Mouse (Mus musculus) ES-E14 (cell line): ENCODE measurements around the gene Itga11.

ENCODE experiments used
- HCFC1 ChIP-seq: IDR thresholded peaks from 2 replicates; pipeline ENCODE4 v1.6.1; 2012; ENCODE audit warnings: low read length, inconsistent platforms, borderline replicate concordance; ENCODE audit not compliant: insufficient read depth
- MAFK ChIP-seq: IDR thresholded peaks from 2 replicates; pipeline ENCODE4 v1.6.1; 2014; ENCODE audit warnings: mild to moderate bottlenecking, low read depth, low read length, inconsistent platforms; ENCODE audit not compliant: insufficient read depth
- ZC3H11A ChIP-seq: IDR thresholded peaks from 2 replicates; pipeline ENCODE4 v1.6.1; 2012; ENCODE audit warnings: low read depth, mild to moderate bottlenecking, inconsistent platforms, low read length, borderline replicate concordance

GRCm38 (mm10) chr9:62694054-62694453 is 16.4 kb downstream of the Itga11 start:
- TF ChIP-seq ZC3H11A: no peak
- TF ChIP-seq MAFK: no peak
- TF ChIP-seq HCFC1: no peak
